Mouse (Mus musculus) CH12.LX (cell line): ENCODE measurements at regions not wholly inside any gene's neighbourhood (a gene's known extent, or its start where the extent isn't known, plus 50 kb on each side); places are given as distances from the start of the nearest gene placed in this dataset.

Experiments used
- BHLHE40 ChIP-seq: IDR thresholded peaks from 2 replicates; pipeline ENCODE4 v1.6.1; 2011; ENCODE audit warnings: mild to moderate bottlenecking, low read depth, low read length, improper control_type of control experiment
- CTCF ChIP-seq, 2 experiments: IDR thresholded peaks in 1 of 2; conservative IDR thresholded peaks in 1 of 2; 2 replicates each; pipeline ENCODE4 v1.5.1; 2011 to 2012; ENCODE audit warnings: low read depth in 2 of 2, low read length in 2 of 2, improper control_type of control experiment in 1 of 2, inconsistent platforms in 1 of 2, mild to moderate bottlenecking in 1 of 2, moderate library complexity in 1 of 2
- ELF1 ChIP-seq: IDR thresholded peaks from 2 replicates; pipeline ENCODE4 v1.6.1; 2014; ENCODE audit warnings: low read depth, mild to moderate bottlenecking, inconsistent platforms, low read length, improper control_type of control experiment
- EP300 ChIP-seq: IDR thresholded peaks from 2 replicates; pipeline ENCODE4 v1.6.1; 2011; ENCODE audit warnings: low read length, improper control_type of control experiment
- IRF4 ChIP-seq: IDR thresholded peaks from 2 replicates; pipeline ENCODE4 v1.6.1; 2014; ENCODE audit warnings: low read depth, mild to moderate bottlenecking, inconsistent platforms, low read length, improper control_type of control experiment
- JUND ChIP-seq: conservative IDR thresholded peaks from 2 replicates; pipeline ENCODE4 v1.6.1; 2011; ENCODE audit warnings: low read depth, low read length, improper control_type of control experiment
- MAX ChIP-seq: IDR thresholded peaks from 2 replicates; pipeline ENCODE4 v1.6.1; 2011; ENCODE audit warnings: low read length, improper control_type of control experiment
- MXI1 ChIP-seq: IDR thresholded peaks from 2 replicates; pipeline ENCODE4 v1.6.1; 2011; ENCODE audit warnings: mild to moderate bottlenecking, low read depth, low read length, improper control_type of control experiment

DNA sequence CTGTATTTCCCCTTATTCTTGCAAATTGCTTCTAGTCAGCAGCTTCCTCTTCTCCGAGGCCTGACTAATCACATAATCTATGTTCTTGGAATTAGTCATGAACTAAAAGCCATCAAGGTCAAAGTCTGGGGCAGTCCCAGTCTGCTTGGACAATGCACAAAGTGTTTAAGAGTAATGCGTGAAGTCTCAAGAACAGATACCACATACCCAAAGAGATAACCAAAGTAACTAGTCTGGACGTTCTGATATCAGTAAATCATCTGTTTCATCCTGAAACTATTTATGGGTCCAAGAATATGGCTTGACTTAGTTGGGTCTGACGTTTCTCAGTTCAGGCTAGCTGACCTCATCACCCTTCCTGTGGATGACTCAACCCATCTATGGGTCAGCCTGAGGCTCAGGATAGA is 76.1 kb downstream of the Tmsb4x start:
- TF ChIP-seq MAX (no peak), EP300 (peak; percentile 82), CTCF (conservative IDR thresholded peaks at IDR 0.05 in 1 of 2, IDR thresholded peaks at IDR 0.05 in 1 of 2; ENCODE audit: low read depth in 2 of 2, low read length in 2 of 2) (no peak), MXI1 (no peak), JUND (peak; percentile 81), IRF4 (peak; percentile 89), ELF1 (no peak), BHLHE40 (peak; percentile 57)
